Mouse (Mus musculus): ENCODE measurements at regions not wholly inside any gene's neighbourhood (a gene's known extent, or its start where the extent isn't known, plus 50 kb on each side); places are given as distances from the start of the nearest gene placed in this dataset.
"Not testable (repeated sequence)": the region's sequence is repeated elsewhere in the genome, so short reads cannot be mapped to it uniquely, and the experiment has no call there.

DNA sequence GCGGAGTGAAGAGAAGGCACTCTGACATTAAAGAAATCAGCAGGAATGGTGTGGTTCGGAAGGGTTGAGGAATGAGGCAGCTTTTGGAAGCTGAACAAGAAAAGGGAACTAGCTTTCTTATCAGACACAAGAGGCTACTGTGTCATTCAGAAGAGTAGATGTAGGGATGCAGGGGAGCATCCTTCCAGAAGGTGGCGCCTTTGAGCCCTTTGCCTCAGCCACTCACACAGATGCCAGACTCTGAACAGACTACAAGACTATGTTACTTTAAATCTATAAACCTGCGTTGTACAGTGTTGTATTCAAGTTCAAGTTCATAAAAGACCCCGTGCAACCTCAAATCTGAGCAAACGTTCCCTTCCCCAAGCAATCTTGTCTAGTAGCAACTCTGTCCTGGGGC, 128.9 kb downstream of the Kap start:
- WGBS, result 67% methylated on average over 6 of the region's 6 CpGs
- peak; percentile 24 for DNase-seq
- H3K27me3 ChIP-seq (replicated peaks; ENCODE audit: control insufficient read depth, insufficient read depth, low read length); H3K36me3 ChIP-seq (ENCODE audit: control insufficient read depth, insufficient read depth, low read length); H3K27ac ChIP-seq (ENCODE audit: insufficient read depth, low read depth, low read length); H3K4me1 ChIP-seq (ENCODE audit: control insufficient read depth, insufficient read depth, low read length); H3K4me3 ChIP-seq (ENCODE audit: insufficient read depth, low read depth, low read length): not testable (repeated sequence)

DNA sequence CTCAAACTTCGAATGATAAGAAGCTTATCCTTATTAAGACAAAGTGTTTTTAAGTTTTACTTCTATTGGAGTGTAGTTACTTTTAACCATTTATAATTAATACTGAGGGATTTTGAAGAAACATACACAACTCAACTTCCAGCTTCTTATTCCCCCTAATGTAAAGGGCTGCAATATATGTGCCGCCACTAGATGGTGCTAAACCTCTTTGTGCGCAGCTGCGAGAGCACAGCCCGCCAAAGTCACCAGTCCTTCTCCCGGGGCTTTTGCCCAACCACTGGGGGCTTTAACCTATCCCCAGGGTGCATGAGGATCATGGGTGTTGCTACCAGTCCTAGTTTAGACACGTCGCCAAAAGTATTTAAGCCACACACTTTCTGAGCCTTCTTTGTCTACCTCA, 146.8 kb downstream of the Kap start:
- H3K4me3 ChIP-seq (ENCODE audit: insufficient read depth, low read depth, low read length), result peak overlapping the region; percentile 9; the same call in 1 of the 2 replicates
- not testable (repeated sequence) for H3K36me3 ChIP-seq (ENCODE audit: control insufficient read depth, insufficient read depth, low read length); H3K27ac ChIP-seq (ENCODE audit: insufficient read depth, low read depth, low read length); H3K4me1 ChIP-seq (ENCODE audit: control insufficient read depth, insufficient read depth, low read length); H3K27me3 ChIP-seq (replicated peaks; ENCODE audit: control insufficient read depth, insufficient read depth, low read length)
- peak; percentile 38 for DNase-seq
- WGBS, result 1% methylated on average over 8 of the region's 8 CpGs
- peak; percentile 51 for TF ChIP-seq CTCF (conservative IDR thresholded peaks at IDR 0.05; ENCODE audit: insufficient read depth, insufficient read length, low read depth, low read length)

DNA sequence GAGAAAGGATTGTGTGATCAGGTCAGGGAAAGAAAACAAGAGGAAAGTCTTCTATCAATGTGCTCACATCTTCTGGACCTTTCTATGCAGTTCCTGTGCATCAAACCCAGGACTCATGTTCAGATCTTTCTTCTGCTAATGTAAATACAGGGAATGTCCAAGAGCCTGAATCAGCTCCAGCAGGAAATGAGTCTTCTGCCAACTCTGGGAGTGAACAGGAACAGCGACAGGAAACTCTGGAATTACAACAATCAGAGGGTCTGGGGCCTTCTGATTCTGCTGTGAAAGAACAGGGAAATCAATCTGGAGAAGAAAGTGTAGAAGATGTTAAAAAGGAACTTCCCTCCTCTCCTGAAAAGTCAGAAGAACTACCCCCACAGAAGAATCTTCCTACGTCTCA, 151.9 kb downstream of the Kap start:
- 30% methylated on average over 2 of the region's 2 CpGs for WGBS
- peak; percentile 6 for DNase-seq
- Histone ChIP-seq H3K4me1 (ENCODE audit: control insufficient read depth, insufficient read depth, low read length) (no peaks in the 10 kb centered on the region), H3K27me3 (replicated peaks; ENCODE audit: control insufficient read depth, insufficient read depth, low read length) (no peaks in the 10 kb centered on the region), H3K4me3 (ENCODE audit: insufficient read depth, low read depth, low read length) (no peak overlapping the region), H3K27ac (ENCODE audit: insufficient read depth, low read depth, low read length) (no peak overlapping the region), H3K36me3 (ENCODE audit: control insufficient read depth, insufficient read depth, low read length) (no peaks in the 10 kb centered on the region)
- no peak for TF ChIP-seq POLR2A (IDR thresholded peaks at IDR 0.05; ENCODE audit: low read depth, low read length)
- no peak for TF ChIP-seq CTCF (conservative IDR thresholded peaks at IDR 0.05; ENCODE audit: insufficient read depth, insufficient read length, low read depth, low read length)
